Mouse (Mus musculus): ENCODE results near the gene Arv1.

Gene Arv1

GRCm38 (mm10) chr8:124721862-124722515 lies at the start of gene Arv1, which contains the start of gene Ttc13:
Gene Arv1, plus strand, starts transcription at chr8:124722139.
Gene Ttc13, minus strand, starts transcription at chr8:124721983.
- peak; percentile 89 to 94 for DNase-seq (ENCODE audit: low spot score in 2 of 2)

GRCm38 (mm10) chr8:124672345-124672744 lies 49.6 kb upstream of the Arv1 start:
- DNase-seq (ENCODE audit: low spot score in 2 of 2): no peak

GRCm38 (mm10) chr8:124676661-124677060 lies 45.3 kb upstream of the Arv1 start:
- DNase-seq (ENCODE audit: low spot score in 2 of 2): no peak

DNA sequence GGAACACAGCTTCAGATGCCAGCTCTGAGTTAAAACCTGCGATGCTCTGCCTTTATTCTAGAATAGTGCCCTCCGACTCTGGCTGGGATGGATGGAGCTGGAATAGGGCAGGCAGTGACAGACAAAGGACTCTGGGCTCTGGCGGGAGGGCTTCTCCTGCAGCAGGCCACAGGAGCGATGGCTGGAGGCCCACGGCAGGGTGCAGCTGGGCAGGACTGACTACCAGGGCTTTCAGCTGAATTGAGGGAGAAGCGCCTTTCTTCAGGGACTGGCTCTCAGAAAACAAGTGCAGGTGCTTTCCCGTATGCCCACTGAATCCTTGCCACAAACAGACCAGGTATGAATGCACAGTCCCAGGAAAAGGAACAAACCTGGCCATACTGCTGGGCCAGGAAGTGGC lies 44.9 kb upstream of the Arv1 start:
- DNase-seq (ENCODE audit: low spot score in 2 of 2): no peak

- peak; percentile 61 to 62 for DNase-seq (ENCODE audit: low spot score in 2 of 2)
Observed at GRCm38 (mm10) chr8:124677486-124677885, 44.5 kb upstream of the Arv1 start.

- DNase-seq (ENCODE audit: low spot score in 2 of 2): no peak
Observed at GRCm38 (mm10) chr8:124678246-124678645, 43.7 kb upstream of the Arv1 start.

DNA sequence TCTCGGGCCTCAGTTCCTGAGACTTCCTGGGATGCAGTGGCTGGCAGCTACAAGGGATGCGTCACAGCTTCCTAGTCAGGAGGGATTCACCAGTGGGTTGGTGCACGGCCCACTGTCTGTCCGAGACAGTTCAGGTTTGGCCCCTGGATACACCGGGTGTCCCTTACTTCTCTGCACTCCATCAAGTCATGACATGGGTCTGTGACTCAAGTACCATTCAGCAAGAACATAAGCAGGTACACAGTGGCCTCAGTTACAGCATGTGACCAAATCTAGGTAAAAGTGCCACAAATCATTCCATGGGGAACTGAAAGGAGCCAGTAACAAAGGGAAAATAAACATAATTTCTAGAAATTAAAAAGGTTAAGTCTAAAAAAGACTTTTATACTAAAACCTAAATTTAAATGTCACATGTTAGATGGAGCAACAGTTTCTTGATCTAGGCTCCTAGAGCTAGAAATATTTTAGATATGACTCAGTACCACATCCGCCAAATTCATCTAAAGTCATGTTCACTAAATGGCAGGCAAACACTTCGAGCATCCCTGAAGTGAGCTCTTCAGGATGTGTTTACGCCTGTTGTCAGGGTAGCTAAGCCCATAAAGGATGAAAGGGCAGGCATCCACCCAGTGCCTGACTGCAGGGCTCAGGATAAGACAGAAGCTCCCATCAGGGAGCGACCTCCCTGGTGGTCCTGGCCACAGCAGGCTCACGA lies 40.7 kb upstream of the Arv1 start:
- DNase-seq (ENCODE audit: low spot score in 2 of 2): no peak

GRCm38 (mm10) chr8:124681792-124682157 lies 40.2 kb upstream of the Arv1 start:
- no peak for DNase-seq (ENCODE audit: low spot score in 2 of 2)

GRCm38 (mm10) chr8:124682218-124682617 lies 39.7 kb upstream of the Arv1 start:
- DNase-seq (ENCODE audit: low spot score in 2 of 2): no peak

DNA sequence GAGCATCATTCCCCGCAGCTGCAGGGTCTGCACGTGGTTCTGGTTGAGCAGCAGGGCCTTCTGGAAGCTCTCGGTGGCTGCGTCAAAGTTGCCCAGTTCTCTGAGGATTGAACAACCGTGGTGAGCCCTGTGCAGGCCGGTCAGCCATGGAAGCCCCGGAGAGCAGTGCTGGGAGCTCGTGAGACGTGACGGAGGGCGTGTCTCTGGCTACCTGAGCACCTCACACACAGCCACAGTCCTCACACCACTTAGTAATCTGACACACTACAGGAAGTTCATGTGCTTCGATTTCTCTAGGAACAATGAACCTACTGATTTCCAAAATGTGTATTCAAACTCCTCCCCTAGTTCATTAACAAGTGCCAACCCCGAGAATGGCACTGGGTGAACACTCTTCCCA lies 33.0 kb upstream of the Arv1 start:
- no peak for DNase-seq (ENCODE audit: low spot score in 2 of 2)

DNA sequence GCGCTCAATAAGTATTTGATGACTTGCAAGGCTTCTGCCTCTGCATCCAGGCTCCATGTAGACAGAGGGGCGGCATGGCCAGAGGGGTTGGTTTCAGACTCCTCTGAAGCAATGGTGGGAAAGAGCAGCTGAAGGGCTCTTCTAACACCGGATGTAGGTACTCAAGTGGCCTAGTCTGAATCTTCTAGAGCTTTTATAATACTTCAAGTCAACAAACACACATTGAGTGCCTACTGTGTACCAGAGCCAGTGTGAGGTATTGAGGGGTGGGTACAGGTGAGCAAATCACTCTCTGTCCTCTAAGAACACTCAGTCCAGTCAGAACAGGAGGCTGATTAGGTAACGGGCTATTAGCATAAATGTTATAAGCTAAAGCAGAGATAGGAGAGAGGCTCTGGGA lies 30.2 kb upstream of the Arv1 start:
- no peak for DNase-seq (ENCODE audit: low spot score in 2 of 2)

- no peak for DNase-seq (ENCODE audit: low spot score in 2 of 2)
Observed at GRCm38 (mm10) chr8:124695424-124696100, 26.4 kb upstream of the Arv1 start.

DNA sequence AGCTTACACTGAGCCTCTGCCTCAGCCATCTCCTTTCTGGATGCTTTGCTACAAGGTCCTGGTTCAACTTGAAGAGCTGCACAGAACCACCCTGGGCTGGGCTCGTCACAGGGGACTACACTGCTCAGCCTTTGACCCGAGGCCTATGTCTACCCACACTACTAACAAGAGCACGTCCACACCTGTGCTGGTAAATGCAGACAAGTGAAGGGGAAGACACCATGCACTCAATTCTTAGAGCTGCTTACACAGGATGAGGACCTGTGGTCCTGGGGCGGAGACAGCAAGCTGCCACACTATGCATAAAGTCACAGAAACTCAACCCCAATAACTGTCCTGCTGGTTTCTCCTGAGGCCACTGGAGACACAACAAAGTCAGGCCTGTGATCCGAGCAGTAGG lies 21.7 kb upstream of the Arv1 start:
- DNase-seq (ENCODE audit: low spot score in 2 of 2): no peak

GRCm38 (mm10) chr8:124701023-124701422 lies 20.9 kb upstream of the Arv1 start:
- no peak for DNase-seq (ENCODE audit: low spot score in 2 of 2)

DNA sequence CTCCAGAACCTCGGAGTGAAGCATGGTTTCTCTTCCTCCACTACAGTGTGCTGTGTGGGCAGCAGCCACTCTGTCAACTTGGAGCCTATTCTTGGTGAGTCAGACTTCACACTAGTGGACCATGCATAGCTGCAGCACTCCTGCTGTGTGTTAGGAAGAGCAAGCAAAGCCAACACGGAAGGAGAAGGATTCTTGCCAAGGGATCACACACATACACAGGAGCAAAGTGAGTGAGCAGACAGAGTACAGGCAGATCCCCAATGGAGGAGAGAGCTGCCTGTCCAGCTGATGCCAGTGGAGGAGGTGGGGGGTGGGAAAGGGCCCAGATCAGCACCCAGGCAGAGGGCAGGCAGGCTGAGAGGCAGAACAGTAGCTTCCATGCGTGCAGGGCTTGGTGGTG lies 19.8 kb upstream of the Arv1 start:
- DNase-seq (ENCODE audit: low spot score in 2 of 2): no peak

DNA sequence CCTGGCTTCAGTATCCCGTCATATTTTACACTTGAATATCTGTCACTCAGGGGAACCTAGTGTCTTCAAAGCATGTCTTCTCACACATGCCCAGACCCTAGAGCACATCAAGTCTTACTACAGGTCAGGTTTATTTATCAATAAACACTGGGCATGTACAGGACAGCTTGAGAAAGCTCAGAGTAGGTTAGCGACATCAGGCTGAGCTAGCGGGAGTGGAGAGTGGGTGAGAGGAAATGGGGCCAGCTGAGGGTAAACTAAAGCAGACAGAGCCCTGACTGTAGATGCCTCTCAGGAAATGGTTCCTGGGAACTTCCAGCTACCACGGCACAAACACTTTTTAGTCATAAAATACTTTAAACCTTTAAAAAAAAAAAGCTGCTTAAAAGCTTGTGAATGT lies 18.4 kb upstream of the Arv1 start:
- no peak for DNase-seq (ENCODE audit: low spot score in 2 of 2)

DNA sequence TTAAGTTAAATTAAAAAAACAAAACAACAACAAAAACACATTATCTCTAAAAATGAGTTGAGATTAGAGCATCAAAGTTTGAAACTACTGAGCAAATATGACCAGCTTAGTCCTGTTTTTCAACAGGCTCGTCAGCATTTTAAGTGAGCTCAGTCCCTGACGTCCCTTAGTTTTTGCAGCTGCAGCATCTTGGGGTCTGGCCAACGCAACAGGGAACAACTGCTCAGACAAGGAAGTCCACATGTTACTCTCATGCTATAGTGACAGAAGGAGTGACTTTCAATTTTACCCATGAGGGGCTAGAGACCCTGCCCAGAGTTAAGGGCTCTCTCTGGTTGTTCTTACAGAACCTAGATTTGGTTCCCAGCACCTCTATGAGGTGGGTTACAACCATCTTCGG lies 17.6 kb upstream of the Arv1 start:
- DNase-seq (ENCODE audit: low spot score in 2 of 2): no peak

DNA sequence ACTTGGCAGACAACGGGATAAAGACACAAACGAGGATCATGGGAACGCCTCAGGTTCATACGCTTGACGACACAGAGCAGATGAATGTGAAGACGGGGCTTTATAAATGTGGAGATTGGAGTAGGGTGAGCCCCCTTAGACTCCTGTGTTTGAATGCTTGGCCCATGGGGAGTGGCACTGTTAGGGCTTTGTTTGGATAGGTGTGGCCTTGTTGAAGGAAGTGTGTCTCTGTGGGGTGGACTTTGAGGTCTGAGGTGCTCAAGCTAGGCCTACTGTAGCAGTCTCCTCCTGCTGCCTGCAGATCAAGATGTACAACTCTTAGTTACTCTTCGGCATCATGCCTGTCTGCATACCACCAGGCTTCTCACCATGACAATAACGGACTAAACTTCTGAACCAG lies 16.1 kb upstream of the Arv1 start:
- DNase-seq (ENCODE audit: low spot score in 2 of 2): no peak

- no peak for DNase-seq (ENCODE audit: low spot score in 2 of 2)
Observed at GRCm38 (mm10) chr8:124713207-124713606, 8.7 kb upstream of the Arv1 start.

GRCm38 (mm10) chr8:124715736-124716135 lies 6.2 kb upstream of the Arv1 start:
- DNase-seq (ENCODE audit: low spot score in 2 of 2): no peak

GRCm38 (mm10) chr8:124720133-124720532 lies 1.8 kb upstream of the Arv1 start:
- no peak for DNase-seq (ENCODE audit: low spot score in 2 of 2)

- peak in 1 of 2 experiments; percentile 45 for DNase-seq (ENCODE audit: low spot score in 2 of 2)
Observed at GRCm38 (mm10) chr8:124720938-124721861, 739 bp upstream of the Arv1 start.

Measured in urinary bladder, adult 18-20 months (tissue).